Mouse (Mus musculus): ENCODE data around the gene Lrcol1. TPM values are rescaled to one million over a fixed set of nuclear protein-coding genes. Genes with fewer than 3 reads are reported as not detected.

Lrcol1 gene
- polyA plus RNA-seq, 1 experiment from 2014 or later, result not detected

- Histone ChIP-seq H3K4me1 (ENCODE audit: control insufficient read depth, insufficient read depth, low read length) (no peaks in the 10 kb centered on the region), H3K4me2 (replicated peaks; ENCODE audit: low read depth, low read length) (no peak overlapping the region), H3K4me3 (ENCODE audit: low read length) (no peak overlapping the region), H3K9ac (ENCODE audit: low read depth, low read length) (no peak overlapping the region), H3K27ac (ENCODE audit: low read depth, low read length) (no peak overlapping the region), H3K36me3 (ENCODE audit: control insufficient read depth, insufficient read depth, low read length) (no peaks in the 10 kb centered on the region), H3K27me3 (ENCODE audit: control insufficient read depth, insufficient read depth, low read length) (no peaks in the 10 kb centered on the region), H3K9me3 (ENCODE audit: control insufficient read depth, low read length) (no peaks in the 10 kb centered on the region)
- no peak for ATAC-seq (ENCODE audit: low FRiP score, low TSS enrichment)
- 83% methylated on average over 5 of the region's 5 CpGs for WGBS
These were observed 50.6 kb downstream of the Lrcol1 start for GRCm38 (mm10) chr5:110395006-110395661.

- 96% methylated on average over 8 of the region's 8 CpGs for WGBS
- Histone ChIP-seq H3K9ac (ENCODE audit: low read depth, low read length) (no peak overlapping the region), H3K4me1 (ENCODE audit: control insufficient read depth, insufficient read depth, low read length) (no peaks in the 10 kb centered on the region), H3K4me3 (ENCODE audit: low read length) (no peak overlapping the region), H3K9me3 (ENCODE audit: control insufficient read depth, low read length) (no peaks in the 10 kb centered on the region), H3K27me3 (ENCODE audit: control insufficient read depth, insufficient read depth, low read length) (no peaks in the 10 kb centered on the region), H3K27ac (ENCODE audit: low read depth, low read length) (no peak overlapping the region), H3K4me2 (replicated peaks; ENCODE audit: low read depth, low read length) (no peak overlapping the region), H3K36me3 (ENCODE audit: control insufficient read depth, insufficient read depth, low read length) (no peaks in the 10 kb centered on the region)
- ATAC-seq (ENCODE audit: low FRiP score, low TSS enrichment), result no peak
These were observed 56.6 kb downstream of the Lrcol1 start for GRCm38 (mm10) chr5:110401101-110401500.

- Histone ChIP-seq H3K27ac (ENCODE audit: low read depth, low read length) (no peak overlapping the region), H3K9ac (ENCODE audit: low read depth, low read length) (no peak overlapping the region), H3K9me3 (ENCODE audit: control insufficient read depth, low read length) (no peaks in the 10 kb centered on the region), H3K27me3 (ENCODE audit: control insufficient read depth, insufficient read depth, low read length) (no peaks in the 10 kb centered on the region), H3K36me3 (ENCODE audit: control insufficient read depth, insufficient read depth, low read length) (no peaks in the 10 kb centered on the region), H3K4me2 (replicated peaks; ENCODE audit: low read depth, low read length) (no peak overlapping the region), H3K4me3 (ENCODE audit: low read length) (no peak overlapping the region), H3K4me1 (ENCODE audit: control insufficient read depth, insufficient read depth, low read length) (no peaks in the 10 kb centered on the region)
- ATAC-seq (ENCODE audit: low FRiP score, low TSS enrichment), result no peak
- WGBS, result 93% methylated on average over 2 of the region's 2 CpGs
These were observed 58.0 kb downstream of the Lrcol1 start for GRCm38 (mm10) chr5:110402557-110402956.

GRCm38 (mm10) chr5:110403931-110404330, 59.4 kb downstream of the Lrcol1 start:
- H3K4me2 ChIP-seq (replicated peaks; ENCODE audit: low read depth, low read length), result no peak overlapping the region
- H3K4me3 ChIP-seq (ENCODE audit: low read length), result no peak overlapping the region
- no peaks in the 10 kb centered on the region for H3K27me3 ChIP-seq (ENCODE audit: control insufficient read depth, insufficient read depth, low read length)
- 72% methylated on average over 3 of the region's 3 CpGs for WGBS
- H3K36me3 ChIP-seq (ENCODE audit: control insufficient read depth, insufficient read depth, low read length), result no peaks in the 10 kb centered on the region
- no peak for ATAC-seq (ENCODE audit: low FRiP score, low TSS enrichment)
- no peaks in the 10 kb centered on the region for H3K9me3 ChIP-seq (ENCODE audit: control insufficient read depth, low read length)
- H3K27ac ChIP-seq (ENCODE audit: low read depth, low read length), result no peak overlapping the region
- no peak overlapping the region for H3K9ac ChIP-seq (ENCODE audit: low read depth, low read length)
- no peaks in the 10 kb centered on the region for H3K4me1 ChIP-seq (ENCODE audit: control insufficient read depth, insufficient read depth, low read length)

Other genes with a start within 250 kb of the Lrcol1 start
- 1.2 and 1.4 TPM in 2 replicates for gene Plcxd1, start 244.8 kb upstream of the Lrcol1 start, polyA plus RNA-seq (2014; fragmentation: Nextera tagmentation; extraction: Ambion mirVana)
- gene Gtpbp6, start 236.5 kb upstream of the Lrcol1 start, polyA plus RNA-seq (2014; fragmentation: Nextera tagmentation; extraction: Ambion mirVana), result 32.1 and 32.5 TPM in 2 replicates
- gene Zfp605, start 234.6 kb upstream of the Lrcol1 start, polyA plus RNA-seq (2014; fragmentation: Nextera tagmentation; extraction: Ambion mirVana), result 5.2 and 6.1 TPM in 2 replicates
- gene Chfr, start 208.9 kb upstream of the Lrcol1 start, polyA plus RNA-seq (2014; fragmentation: Nextera tagmentation; extraction: Ambion mirVana), result 28.6 and 40.8 TPM in 2 replicates
- gene Golga3, start 168.0 kb upstream of the Lrcol1 start, polyA plus RNA-seq (2014; fragmentation: Nextera tagmentation; extraction: Ambion mirVana), result 11.7 and 22.6 TPM in 2 replicates
- 33.2 and 43.1 TPM in 2 replicates for gene Ankle2, start 113.7 kb upstream of the Lrcol1 start, polyA plus RNA-seq (2014; fragmentation: Nextera tagmentation; extraction: Ambion mirVana)
- gene Pgam5, start 74.8 kb upstream of the Lrcol1 start, polyA plus RNA-seq (2014; fragmentation: Nextera tagmentation; extraction: Ambion mirVana), result 64.1 and 85.2 TPM in 2 replicates
- gene Pxmp2, start 58.5 kb upstream of the Lrcol1 start, polyA plus RNA-seq (2014; fragmentation: Nextera tagmentation; extraction: Ambion mirVana), result 14.1 and 16.4 TPM in 2 replicates
- 35.1 and 40.0 TPM in 2 replicates for gene Pole, start 58.4 kb upstream of the Lrcol1 start, polyA plus RNA-seq (2014; fragmentation: Nextera tagmentation; extraction: Ambion mirVana)
- 0.89 and 0.95 TPM in 2 replicates for gene P2rx2, start 1.5 kb upstream of the Lrcol1 start, polyA plus RNA-seq (2014; fragmentation: Nextera tagmentation; extraction: Ambion mirVana)
- 15.7 and 16.7 TPM in 2 replicates for gene Fbrsl1, start 103.8 kb downstream of the Lrcol1 start, polyA plus RNA-seq (2014; fragmentation: Nextera tagmentation; extraction: Ambion mirVana)
- gene Galnt9, start 199.6 kb downstream of the Lrcol1 start, polyA plus RNA-seq (2014; fragmentation: Nextera tagmentation; extraction: Ambion mirVana), result 0.09 TPM in 1 of 2 replicates, not detected in the other

Data from kidney, embryonic 14.5 days (tissue).